Mouse (Mus musculus): Measurements from ENCODE around the gene Cers4.

DNA sequence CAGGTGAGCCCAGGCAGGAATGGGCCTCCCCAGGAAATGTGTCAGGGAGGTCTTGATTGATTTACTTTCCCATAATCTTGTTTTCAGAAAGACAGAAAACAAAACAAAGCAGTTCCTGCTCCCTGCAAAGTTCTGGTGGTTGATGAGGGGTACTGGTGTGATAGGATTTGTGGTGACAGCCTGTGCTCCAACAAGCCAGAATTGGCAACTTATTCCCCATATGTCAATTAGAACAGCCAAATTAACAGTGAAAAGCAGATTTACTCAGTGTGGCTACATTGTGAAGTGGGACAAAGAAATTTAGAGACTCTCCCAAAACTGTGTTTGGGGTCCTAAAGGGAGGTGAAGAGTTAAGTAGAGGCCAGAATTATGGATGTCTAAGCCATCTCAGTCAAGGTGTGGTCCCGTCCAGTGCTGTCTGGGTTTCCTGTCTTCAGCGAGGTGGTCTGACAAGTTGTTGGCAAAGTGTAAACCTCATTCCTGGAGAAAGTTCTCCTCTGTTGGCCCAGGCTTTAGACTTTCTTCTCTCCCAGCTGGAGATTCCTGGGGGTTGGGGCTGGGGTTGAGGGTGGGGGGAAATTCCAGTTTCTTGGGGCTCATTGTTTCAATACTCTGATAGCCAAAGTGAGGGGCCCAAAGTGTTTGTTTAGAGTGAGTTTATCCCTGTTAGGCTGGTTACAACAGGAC lies 18.7 kb downstream of the Cers4 start:
- TF ChIP-seq ZC3H11A (IDR thresholded peaks at IDR 0.05; ENCODE audit: borderline replicate concordance, low read depth, low read length) (no peak), ZNF384 (IDR thresholded peaks at IDR 0.05; ENCODE audit: low read depth, low read length) (no peak), HCFC1 (IDR thresholded peaks at IDR 0.05; ENCODE audit: borderline replicate concordance, insufficient read depth, low read length) (no peak)
